Mouse (Mus musculus) layer of hippocampus, postnatal 14 days (tissue): ENCODE results near the gene Zic2. TPM values are rescaled to one million over a fixed set of nuclear protein-coding genes. Genes with fewer than 3 reads are reported as not detected.

Source experiments
- DNase-seq, 2 experiments: peaks; one replicate each; pipeline ENCODE4 v3.0.0; 2021 to 2022; ENCODE audit warnings: low spot score in 2 of 2, mixed read lengths in 1 of 2
- total RNA-seq, 2 experiments: library from RNA; stranded (reverse); gene quantifications; 2 replicates each; pipeline ENCODE4 v1.2.3; 2021

Zic2 gene
- total RNA-seq, 2 experiments from 2014 or later: 22.1 to 26.7 TPM

- peak in 1 of 2 experiments; percentile 24 for DNase-seq
These were observed 996 bp downstream of the Zic2 start for GRCm38 (mm10) chr14:122476041-122476821.

DNA sequence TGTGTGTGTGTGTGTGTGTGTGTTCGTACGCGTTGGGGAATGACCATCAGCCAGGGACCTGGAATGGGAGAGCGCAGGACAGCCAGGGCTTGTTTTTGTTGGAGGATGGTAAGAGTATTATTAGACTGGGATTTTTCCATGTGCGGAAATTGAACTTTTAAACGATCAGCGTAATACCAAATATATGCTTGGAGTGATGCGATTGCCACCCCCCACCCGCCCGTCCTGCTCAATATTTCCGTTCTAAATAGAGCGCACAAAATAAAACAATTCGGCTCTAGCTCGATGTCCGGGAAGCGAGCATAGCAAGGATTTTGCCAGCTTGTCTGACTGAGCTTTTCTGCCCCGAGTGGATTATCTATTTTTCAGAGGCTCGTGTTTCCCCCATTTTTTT lies 1.6 kb downstream of the Zic2 start:
- no peak for DNase-seq

DNA sequence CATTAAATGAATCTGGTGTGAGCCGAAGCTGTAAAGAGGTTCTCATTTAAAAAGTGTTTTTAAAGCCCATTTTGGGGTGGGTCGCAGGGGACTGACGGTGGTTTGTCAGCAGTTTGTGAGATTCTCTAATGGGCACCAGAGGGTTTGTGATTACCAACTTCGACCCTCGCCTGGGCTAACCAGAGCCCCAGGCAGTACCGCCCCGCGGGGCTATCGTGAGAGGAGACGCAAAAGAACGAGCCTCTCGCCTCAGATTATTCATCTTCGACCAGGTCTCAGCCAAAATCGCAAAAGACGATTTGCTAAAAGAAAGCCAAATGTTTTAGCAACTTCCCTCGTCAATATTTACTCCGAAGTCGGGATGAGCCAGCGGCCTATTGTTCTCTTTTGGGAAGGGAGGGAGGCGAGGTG lies 2.0 kb downstream of the Zic2 start:
- DNase-seq: peak in 1 of 2 experiments; percentile 18

GRCm38 (mm10) chr14:122477971-122478573 lies 2.8 kb downstream of the Zic2 start:
- peak in 1 of 2 experiments; percentile 21 for DNase-seq

GRCm38 (mm10) chr14:122478574-122479011 lies 3.4 kb downstream of the Zic2 start:
- peak in 1 of 2 experiments; percentile 41 for DNase-seq

DNA sequence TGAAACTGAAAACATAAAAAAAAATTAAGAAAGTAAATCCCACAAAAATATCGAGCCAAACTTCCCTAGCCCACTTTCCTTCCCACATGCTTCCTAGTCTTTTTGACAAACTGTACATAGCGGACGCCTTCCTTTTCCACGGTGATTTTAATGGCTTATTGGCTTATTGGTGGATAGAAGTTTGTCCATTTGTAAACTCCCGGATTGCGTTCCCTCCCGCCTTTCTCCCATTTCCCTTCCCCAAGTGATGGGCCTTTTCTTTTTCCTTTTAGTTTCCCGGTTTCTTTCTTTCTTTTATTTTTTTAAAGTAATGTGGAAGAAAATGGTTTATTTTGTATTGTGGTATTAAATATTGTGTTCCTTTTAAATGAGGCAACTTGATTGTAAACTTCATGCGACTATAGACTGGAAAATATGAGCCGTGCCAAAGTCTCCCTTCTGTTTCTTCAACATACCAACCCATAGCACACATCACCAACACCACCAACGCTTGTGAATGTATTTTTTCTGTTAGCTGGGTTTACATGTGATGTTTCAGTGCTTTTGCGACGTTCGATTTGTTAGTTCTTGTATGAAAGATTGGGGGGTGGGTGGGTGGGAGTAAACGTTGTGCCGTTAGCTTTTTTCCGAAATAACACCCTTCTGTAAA lies 4.3 kb downstream of the Zic2 start:
- peak in 1 of 2 experiments; percentile 8 for DNase-seq

GRCm38 (mm10) chr14:122480355-122480754 lies 5.1 kb downstream of the Zic2 start:
- no peak for DNase-seq

- DNase-seq: peak in 1 of 2 experiments; percentile 23
These were observed 5.9 kb downstream of the Zic2 start for GRCm38 (mm10) chr14:122481181-122481580.

DNA sequence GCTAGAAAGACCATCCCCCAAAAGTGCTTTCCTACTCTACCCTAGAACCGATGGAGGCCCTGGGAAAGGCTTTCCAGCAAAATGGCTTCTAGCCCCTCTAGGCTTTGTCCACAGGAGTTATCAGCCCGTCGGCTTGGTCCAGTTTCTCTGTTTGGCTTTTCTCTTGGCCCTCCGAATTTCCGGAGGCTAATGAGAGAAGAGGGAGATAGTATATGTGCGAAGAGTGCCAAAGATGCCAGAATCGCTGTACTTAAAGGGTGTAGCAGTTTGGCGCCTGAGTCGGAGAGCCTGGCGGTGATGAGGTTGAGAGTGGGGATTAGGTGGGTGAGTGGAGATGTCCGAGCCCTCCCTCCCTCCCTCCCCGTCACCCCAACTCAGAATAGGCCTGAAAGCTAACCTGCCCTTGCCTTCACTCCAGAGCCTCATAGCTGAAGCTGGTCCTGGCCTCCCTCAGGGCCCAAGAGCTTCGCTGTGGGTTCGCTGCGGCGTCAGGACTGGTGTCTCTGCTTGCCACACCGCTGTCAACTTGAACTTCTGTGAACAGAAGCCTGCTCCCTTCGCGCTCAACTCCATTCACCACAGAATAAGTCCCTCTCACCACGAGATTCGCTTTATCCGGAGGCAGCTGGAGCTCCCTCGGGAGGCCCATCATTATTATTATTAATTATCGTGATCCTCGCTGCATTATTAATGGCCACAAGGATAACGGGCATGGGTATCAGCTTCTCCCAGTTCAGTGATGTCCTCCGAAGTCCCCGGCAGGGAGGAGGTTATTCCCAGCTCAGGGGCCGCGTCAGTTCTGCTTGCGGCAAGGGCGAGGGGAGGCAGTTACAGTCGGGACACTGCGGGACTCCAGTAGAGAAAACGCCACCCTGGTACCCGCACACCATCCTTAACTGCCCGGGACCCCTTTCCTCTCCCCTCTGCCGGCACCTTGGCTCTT lies 7.1 kb downstream of the Zic2 start:
- peak in 1 of 2 experiments; percentile 18 for DNase-seq

- no peak for DNase-seq
These were observed 7.8 kb downstream of the Zic2 start for GRCm38 (mm10) chr14:122483024-122483385.

- peak in 1 of 2 experiments; percentile 6 for DNase-seq
These were observed 8.6 kb downstream of the Zic2 start for GRCm38 (mm10) chr14:122483556-122484421.

- no peak for DNase-seq
These were observed 9.2 kb downstream of the Zic2 start for GRCm38 (mm10) chr14:122484458-122484843.

DNA sequence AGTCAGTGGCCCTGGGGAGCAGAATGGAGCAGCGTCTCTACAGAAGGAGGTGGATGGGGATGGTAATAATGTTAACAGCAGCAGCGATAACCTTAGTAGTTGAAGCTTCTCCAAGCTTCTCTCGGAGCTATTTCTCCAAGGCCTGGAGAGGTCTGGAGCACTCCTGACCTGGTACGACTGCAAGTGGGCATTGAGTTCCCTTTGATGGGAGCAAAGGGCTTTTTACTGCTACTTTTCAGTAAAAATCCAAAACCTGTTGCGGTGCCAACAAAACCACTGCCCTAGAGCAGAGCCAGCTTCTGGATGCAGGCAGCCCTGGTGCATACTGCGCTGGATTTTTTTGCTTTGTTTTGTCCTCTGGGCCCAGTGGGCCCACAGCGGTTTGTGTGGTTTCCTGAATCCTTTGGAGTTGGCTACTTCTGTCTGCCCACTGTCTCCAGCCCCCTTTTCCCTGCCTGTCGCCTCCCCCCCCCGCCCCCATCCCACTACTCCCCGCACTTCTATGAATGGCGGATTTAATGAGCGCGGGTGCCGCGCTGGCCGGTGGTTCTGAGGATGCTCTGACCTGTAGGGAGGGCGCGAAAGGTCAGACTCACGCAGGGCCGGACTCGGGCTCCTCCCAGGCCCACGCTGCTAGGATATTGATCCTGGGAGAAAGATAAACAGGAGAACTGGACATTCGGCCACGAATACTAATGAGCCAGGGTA lies 9.8 kb downstream of the Zic2 start:
- DNase-seq: peak in 1 of 2 experiments; percentile 13

GRCm38 (mm10) chr14:122485635-122486181 lies 10.5 kb downstream of the Zic2 start:
- no peak for DNase-seq

DNA sequence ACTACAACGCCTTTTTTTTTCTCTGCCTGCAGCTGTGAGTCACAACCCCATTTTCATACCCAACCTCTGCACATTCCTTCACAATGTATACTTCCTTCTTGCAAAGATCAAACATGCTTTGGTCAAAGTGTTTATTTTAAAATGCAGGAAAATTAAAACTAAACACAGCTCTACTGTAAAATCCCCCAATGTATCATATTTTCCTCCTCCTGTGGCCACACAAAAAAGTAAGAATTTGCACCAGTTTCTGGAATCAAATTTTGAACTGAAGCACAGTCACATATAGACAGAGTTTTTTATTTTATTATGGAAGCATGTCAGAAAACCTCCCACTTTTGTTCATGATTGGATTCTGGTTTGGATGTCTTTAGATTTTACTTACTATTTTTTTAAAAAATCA lies 11.4 kb downstream of the Zic2 start:
- no peak for DNase-seq

DNA sequence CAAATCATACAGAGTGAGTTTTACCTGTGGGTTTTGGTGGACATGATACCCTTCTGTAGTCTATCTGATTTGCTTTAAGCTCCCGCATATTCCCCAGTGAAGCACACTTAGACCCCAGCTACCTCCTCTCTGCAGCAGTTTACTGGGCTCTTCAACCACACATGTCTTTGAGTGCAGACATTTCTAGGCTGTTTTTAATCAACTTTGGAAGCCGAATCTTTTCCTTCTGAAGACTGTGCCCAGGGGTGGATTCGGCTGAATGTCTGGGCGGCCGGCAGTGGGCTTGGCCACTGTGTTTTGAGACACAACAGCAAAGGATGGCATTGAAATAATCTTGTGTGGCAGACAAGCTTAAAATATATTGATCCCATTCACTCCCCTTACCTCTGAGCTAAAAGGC lies 12.1 kb downstream of the Zic2 start:
- DNase-seq: peak in 1 of 2 experiments; percentile 16

DNA sequence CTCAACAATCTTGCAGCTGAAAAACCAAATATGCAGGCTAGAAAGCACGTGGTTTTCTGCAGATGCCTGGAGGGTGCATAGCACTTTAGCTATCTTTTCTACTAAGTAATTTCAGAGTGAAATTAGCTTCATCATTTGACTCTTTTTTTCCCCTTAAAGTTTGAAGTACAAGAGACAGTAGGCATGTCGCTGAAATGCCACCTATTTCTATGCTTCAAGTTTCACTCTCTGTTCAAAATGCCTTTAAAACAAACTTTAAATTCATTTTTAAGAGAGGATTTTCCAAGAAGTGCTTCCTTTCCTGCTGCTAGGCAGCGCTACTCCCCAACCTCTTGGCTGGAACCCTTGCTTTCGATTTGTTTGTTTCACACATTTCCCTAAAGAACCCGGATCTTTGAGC lies 13.8 kb downstream of the Zic2 start:
- DNase-seq: peak in 1 of 2 experiments; percentile 17

GRCm38 (mm10) chr14:122489686-122490414 lies 14.6 kb downstream of the Zic2 start:
- no peak for DNase-seq
